Comparison of ENCODE assay signal across 8 mouse cellular contexts in the genomic region with DNA sequence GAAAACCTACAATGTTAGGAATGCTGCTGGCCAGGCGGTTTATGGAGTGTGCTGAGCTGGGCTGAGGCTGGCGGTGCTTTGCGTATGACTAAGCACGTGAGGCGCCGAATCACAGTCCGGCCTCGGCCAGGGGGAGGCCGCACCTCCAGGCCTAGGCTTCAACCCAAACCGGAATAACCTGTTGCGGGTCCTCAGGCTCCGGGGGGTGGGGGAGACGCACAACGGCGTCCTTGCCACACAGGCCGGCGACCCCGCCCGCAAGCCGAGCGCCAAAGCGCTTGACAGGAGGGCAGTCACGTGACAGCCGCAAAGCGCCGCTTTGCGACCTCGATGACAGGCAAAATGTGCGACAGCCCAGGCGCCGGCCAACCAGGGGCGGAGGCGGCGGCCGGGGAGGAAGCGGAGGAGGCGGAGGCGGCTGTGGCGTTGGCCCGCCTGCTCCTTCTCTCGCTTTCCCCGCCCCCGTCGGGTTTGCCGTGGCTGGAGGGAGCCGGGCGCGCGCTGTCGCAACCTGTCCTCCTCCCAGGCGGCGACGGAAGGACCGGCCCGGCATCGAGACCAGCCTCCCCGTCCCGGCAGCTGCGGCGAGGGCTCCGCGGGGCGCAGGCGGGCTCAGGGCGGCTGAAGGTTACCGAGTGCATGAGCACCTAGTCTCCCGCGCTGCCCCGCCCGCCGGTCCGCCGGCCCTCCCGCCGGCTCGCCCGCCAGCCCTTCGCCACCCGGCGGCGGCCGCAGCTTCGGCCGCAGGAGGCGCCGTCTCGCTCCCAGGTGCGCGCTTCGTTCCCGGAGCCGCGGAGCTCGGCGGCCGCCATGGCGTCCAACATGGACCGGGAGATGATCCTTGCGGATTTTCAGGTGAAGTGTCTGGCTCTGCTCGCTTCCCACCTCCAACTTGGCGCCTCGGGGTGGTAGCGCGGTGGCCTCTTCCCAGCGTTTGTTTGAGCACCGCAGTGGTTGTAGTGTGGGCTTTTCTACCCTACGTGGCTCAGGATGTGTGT. TPM values are rescaled to one million over a fixed set of nuclear protein-coding genes. Genes with fewer than 3 reads are reported as not detected.
DNase-seq lines count a peak whose midpoint lies in the region; ATAC-seq and TF ChIP-seq lines count a peak whose summit lies in the region.

A gene (plus strand): TSS at position 371 of the 998 bp plus-strand sequence.

- peak; percentile 20; the same call in 1 of the 2 replicates for TF ChIP-seq CTCF in bone marrow, adult 2 months (IDR thresholded peaks at IDR 0.05; ENCODE audit: control insufficient read depth, insufficient read depth, low read length)

- peak; percentile 98 for DNase-seq in 416B (ENCODE audit: low read depth)
- DNase-seq in heart, adult 8-10 months (ENCODE audit: low spot score), result peak; percentile 97
- peak; percentile 94 to 97 for DNase-seq in monocyte, adult 2 months (ENCODE audit: low read depth in 1 of 2, low spot score in 2 of 2)
- peak; percentile 97 to 98 for DNase-seq in spleen, postnatal 36 days (ENCODE audit: low spot score in 2 of 2)

- no peaks in the 10 kb centered on the region; the same call in 1 of the 2 replicates for H3K4me1 ChIP-seq in bone marrow, adult 2 months (ENCODE audit: control insufficient read depth, insufficient read depth, low read length)
- H3K4me1 ChIP-seq in embryonic facial prominence, embryonic 15.5 days, result peaks cover 5% of the 10 kb centered on the region
- H3K4me1 ChIP-seq in kidney, embryonic 14.5 days (ENCODE audit: control insufficient read depth, insufficient read depth, low read length), result peaks cover 6% of the 10 kb centered on the region; the same call in 1 of the 2 replicates
- peaks cover 5% of the 10 kb centered on the region; the same call in 1 of the 2 replicates for H3K4me1 ChIP-seq in limb, embryonic 15.5 days

- ATAC-seq in embryonic facial prominence, embryonic 15.5 days (ENCODE audit: insufficient number of reproducible peaks, low FRiP score, low TSS enrichment, low read depth), result peak; percentile 95
- ATAC-seq in kidney, embryonic 14.5 days (ENCODE audit: low FRiP score, low TSS enrichment), result peak; percentile 98
- ATAC-seq in limb, embryonic 15.5 days (ENCODE audit: insufficient number of reproducible peaks, low FRiP score, low TSS enrichment, low read depth), result peak; percentile 95

- H3K4me2 ChIP-seq in embryonic facial prominence, embryonic 15.5 days (replicated peaks), result peak within 1 kb of the TSS; percentile 64
- peak within 1 kb of the TSS; percentile 60 for H3K4me2 ChIP-seq in kidney, embryonic 14.5 days (replicated peaks; ENCODE audit: low read depth, low read length)
- H3K4me2 ChIP-seq in limb, embryonic 15.5 days, result peak within 1 kb of the TSS; percentile 57

- H3K9ac ChIP-seq in embryonic facial prominence, embryonic 15.5 days, result peak within 1 kb of the TSS; percentile 71
- peak within 1 kb of the TSS; percentile 84 for H3K9ac ChIP-seq in kidney, embryonic 14.5 days (ENCODE audit: low read depth, low read length)
- H3K9ac ChIP-seq in limb, embryonic 15.5 days, result peak within 1 kb of the TSS; percentile 85

- H3K9me3 ChIP-seq in embryonic facial prominence, embryonic 15.5 days (replicated peaks), result no peaks in the 10 kb centered on the region
- no peaks in the 10 kb centered on the region for H3K9me3 ChIP-seq in kidney, embryonic 14.5 days (ENCODE audit: control insufficient read depth, low read length)
- H3K9me3 ChIP-seq in limb, embryonic 15.5 days, result no peaks in the 10 kb centered on the region

- TF ChIP-seq POLR2A in bone marrow, adult 2 months (IDR thresholded peaks at IDR 0.05; ENCODE audit: borderline replicate concordance, control insufficient read depth, low read depth, low read length), result peak; percentile 77; the same call in 1 of the 2 replicates

- no peaks in the 10 kb centered on the region for H3K36me3 ChIP-seq in embryonic facial prominence, embryonic 15.5 days
- no peaks in the 10 kb centered on the region for H3K36me3 ChIP-seq in kidney, embryonic 14.5 days (ENCODE audit: control insufficient read depth, insufficient read depth, low read length)
- H3K36me3 ChIP-seq in limb, embryonic 15.5 days, result no peaks in the 10 kb centered on the region

- WGBS in bone marrow, adult 2 months, result under 1% methylated on average over 104 of the region's 107 CpGs
- WGBS in embryonic facial prominence, embryonic 15.5 days, result under 1% methylated on average over 107 of the region's 107 CpGs
- WGBS in kidney, embryonic 14.5 days, result under 1% methylated on average over 76 of the region's 107 CpGs
- under 1% methylated on average over 85 of the region's 107 CpGs for WGBS in limb, embryonic 15.5 days

- no peaks in the 10 kb centered on the region for H3K27me3 ChIP-seq in embryonic facial prominence, embryonic 15.5 days
- H3K27me3 ChIP-seq in kidney, embryonic 14.5 days (ENCODE audit: control insufficient read depth, insufficient read depth, low read length), result no peaks in the 10 kb centered on the region
- H3K27me3 ChIP-seq in limb, embryonic 15.5 days, result no peaks in the 10 kb centered on the region

- peak within 1 kb of the TSS; percentile 99 for H3K4me3 ChIP-seq in bone marrow, adult 2 months (replicated peaks; ENCODE audit: control insufficient read depth, low read depth, low read length)
- peak within 1 kb of the TSS; percentile 62 for H3K4me3 ChIP-seq in embryonic facial prominence, embryonic 15.5 days (replicated peaks)
- H3K4me3 ChIP-seq in kidney, embryonic 14.5 days (ENCODE audit: low read length), result peak within 1 kb of the TSS; percentile 86
- H3K4me3 ChIP-seq in limb, embryonic 15.5 days, result peak within 1 kb of the TSS; percentile 87

- H3K27ac ChIP-seq in bone marrow, adult 2 months (ENCODE audit: control insufficient read depth, insufficient read depth, low read depth, low read length, poor library complexity), result peak within 1 kb of the TSS; percentile 99
- peak within 1 kb of the TSS; percentile 95 for H3K27ac ChIP-seq in embryonic facial prominence, embryonic 15.5 days (replicated peaks)
- H3K27ac ChIP-seq in kidney, embryonic 14.5 days (ENCODE audit: low read depth, low read length), result peak within 1 kb of the TSS; percentile 93
- peak within 1 kb of the TSS; percentile 95 for H3K27ac ChIP-seq in limb, embryonic 15.5 days

RNA-seq across cellular contexts. Expression of the gene that starts here (rescaled TPM):
- polyA plus RNA-seq in bone marrow, adult 2 months (2011; ENCODE audit: insufficient read depth, insufficient read length, low replicate concordance, missing spikeins), result 11.9 and 22.5 TPM in 2 replicates
- polyA plus RNA-seq in embryonic facial prominence, embryonic 15.5 days (2015; fragmentation: Nextera tagmentation; extraction: Ambion mirVana), result 23.1 and 25.1 TPM in 2 replicates
- 10 to 100 TPM; 35.9 to 44.0 (median 40.6) TPM for total RNA-seq in heart, adult 8-10 months (2022)
- polyA plus RNA-seq in kidney, embryonic 14.5 days (2014; fragmentation: Nextera tagmentation; extraction: Ambion mirVana), result 27.1 and 34.3 TPM in 2 replicates
- 17.1 and 23.0 TPM in 2 replicates for polyA plus RNA-seq in limb, embryonic 15.5 days (2015; fragmentation: Nextera tagmentation; extraction: Ambion mirVana)

Comparison
In these comparisons a context has a peak if more than half of its experiments do, and no peak if none do; other contexts are left out.
1. Peak in every context shown above with its lines: DNase-seq, ATAC-seq, H3K4me3 ChIP-seq and H3K27ac ChIP-seq.